Mouse (Mus musculus) heart, postnatal 0 days (tissue): ENCODE measurements around the gene Insl5.

ENCODE experiments used
- CTCF ChIP-seq: IDR thresholded peaks from 2 replicates; pipeline ENCODE4 v1.5.1; 2016; ENCODE audit warnings: antibody characterized with exemption, control low read depth, low read depth
- EP300 ChIP-seq: IDR thresholded peaks from 2 replicates; pipeline ENCODE4 v1.6.1; 2016; ENCODE audit warnings: antibody characterized with exemption, low read depth

DNA sequence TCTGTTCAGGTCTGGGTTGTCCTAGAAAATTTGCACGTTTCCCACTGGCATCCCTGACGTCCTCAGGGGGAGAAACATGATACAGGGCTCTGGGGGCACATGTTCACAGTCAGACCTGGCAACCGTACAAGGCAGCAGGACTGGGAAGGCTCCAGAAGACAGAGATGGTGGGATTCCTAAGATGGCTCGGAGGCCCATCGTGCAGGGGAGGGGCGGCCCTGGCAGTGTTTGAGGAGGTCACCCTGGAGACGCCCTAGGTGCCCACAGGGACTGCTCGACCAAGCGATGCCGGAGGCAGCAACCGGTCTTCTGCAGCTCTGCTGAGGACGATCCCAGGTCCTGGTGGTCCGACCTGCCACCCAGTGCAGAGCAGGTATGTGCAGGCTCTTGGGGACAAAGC lies 48.2 kb downstream of the Insl5 start, which contains the start of gene Tctex1d1:
- TF ChIP-seq CTCF (no peak), EP300 (no peak)
